Mouse (Mus musculus): ENCODE data around the gene Fam149a. TPM values are rescaled to one million over a fixed set of nuclear protein-coding genes. Genes with fewer than 3 reads are reported as not detected.

Fam149a gene
- polyA plus RNA-seq (2014; fragmentation: Illumina TruSeq; extraction: RNeasy Lipid Tissue Mini Kit (QIAGEN cat#74804); ENCODE audit: low read depth, low replicate concordance) = 0.35 TPM

GRCm38 (mm10) chr8:45381963-45382347, at the start of gene Fam149a:
Gene Fam149a, minus strand, starts transcription at chr8:45382291.

DNA sequence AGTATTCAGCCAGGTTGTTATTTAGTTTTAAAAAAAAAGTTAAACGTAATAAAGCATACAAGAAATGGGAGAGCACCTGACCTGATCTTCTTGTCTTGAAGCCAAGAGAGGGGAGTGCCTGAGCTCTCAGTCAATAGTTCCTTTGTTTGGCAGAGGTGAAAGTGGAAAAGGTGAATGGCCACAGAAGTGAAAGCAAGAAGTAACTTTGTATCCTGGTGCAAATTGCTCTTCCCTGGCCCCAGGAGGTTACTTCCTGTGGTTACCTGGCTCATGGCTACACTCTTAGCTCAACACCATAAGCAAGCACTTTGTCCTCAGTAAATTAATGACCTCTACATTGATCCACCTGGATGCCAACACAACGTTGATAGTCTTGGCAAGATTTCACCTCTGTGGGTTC, 28.8 kb upstream of the Fam149a start, which contains the start of gene Tlr3:
TSS of gene Tlr3 (minus strand) at position 199 of the 400 bp plus-strand sequence.

DNA sequence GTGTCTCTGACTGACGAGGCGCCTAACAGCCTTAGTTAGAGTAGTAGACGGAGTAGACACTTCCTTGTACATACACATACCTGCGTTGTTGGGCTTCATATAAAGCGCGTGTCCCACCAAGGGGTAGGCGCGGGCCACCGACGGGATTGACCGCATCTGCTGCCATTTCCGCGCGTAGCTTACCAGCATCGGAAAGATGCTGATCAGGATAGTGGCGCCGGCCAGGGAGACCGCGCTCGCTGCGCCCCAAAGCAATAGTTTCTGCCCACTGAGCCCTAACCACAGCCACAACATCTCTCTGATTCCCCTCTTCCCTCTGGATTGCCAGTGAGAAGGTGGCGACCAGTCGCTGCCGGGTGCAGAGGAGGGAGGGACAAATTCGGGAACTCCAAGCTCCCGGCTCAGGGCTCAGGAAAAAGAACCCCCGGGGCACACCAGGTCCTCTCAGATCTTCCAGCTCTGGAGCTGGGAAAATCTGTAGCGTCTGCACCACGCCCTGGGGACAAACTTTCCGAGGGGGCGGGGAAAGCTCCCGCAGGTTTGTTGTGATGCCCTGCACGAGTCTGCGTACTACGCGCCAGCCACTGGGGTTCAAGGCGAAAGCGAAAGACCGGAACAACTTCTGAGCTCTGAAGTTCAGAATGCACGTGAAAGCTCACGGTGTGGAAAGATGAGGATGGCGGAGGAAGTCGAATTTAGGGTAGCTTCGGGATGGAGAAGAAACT, 49.2 kb downstream of the Fam149a start, which contains the start of gene Cyp4v3:
TSS of gene Cyp4v3 (minus strand) at position 532 of the 725 bp plus-strand sequence.

DNA sequence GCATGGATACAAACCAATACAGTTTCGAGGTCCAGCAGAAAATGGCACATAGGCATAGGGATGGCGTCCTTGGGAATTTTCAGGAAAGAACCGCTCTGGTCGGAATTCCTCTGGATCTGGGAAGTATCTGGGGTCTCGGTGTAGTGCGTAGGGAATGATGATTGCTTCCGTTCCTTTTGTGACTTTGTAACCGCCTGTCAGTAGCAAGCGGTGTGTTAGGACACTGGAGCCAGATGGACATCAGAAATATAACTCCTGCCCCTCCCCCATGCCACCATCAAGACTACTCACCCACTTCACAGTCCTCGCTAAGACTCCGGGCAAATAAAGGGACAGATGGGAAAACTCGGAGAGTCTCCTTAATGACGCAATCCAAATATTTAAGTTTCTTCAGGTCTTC, 73.7 kb downstream of the Fam149a start, which contains the start of gene Gm45753:
TSS of gene Gm45753 (minus strand) at position 101 of the 400 bp plus-strand sequence.

GRCm38 (mm10) chr8:45294687-45295086, 87.4 kb downstream of the Fam149a start, which contains the start of gene Klkb1:
Gene Klkb1, minus strand, starts transcription at chr8:45294859.

Other genes with a start within 250 kb of the Fam149a start
- 2.6 TPM for gene F11, start 120.3 kb downstream of the Fam149a start, polyA plus RNA-seq (2014; fragmentation: Illumina TruSeq; extraction: RNeasy Lipid Tissue Mini Kit (QIAGEN cat#74804); ENCODE audit: low read depth, low replicate concordance)
- gene Klkb1, start 87.4 kb downstream of the Fam149a start, polyA plus RNA-seq (2014; fragmentation: Illumina TruSeq; extraction: RNeasy Lipid Tissue Mini Kit (QIAGEN cat#74804); ENCODE audit: low read depth, low replicate concordance) = 5.6 TPM
- 2.0 TPM for gene Gm45753, start 73.8 kb downstream of the Fam149a start, polyA plus RNA-seq (2014; fragmentation: Illumina TruSeq; extraction: RNeasy Lipid Tissue Mini Kit (QIAGEN cat#74804); ENCODE audit: low read depth, low replicate concordance)
- 1.8 TPM for gene Cyp4v3, start 49.1 kb downstream of the Fam149a start, polyA plus RNA-seq (2014; fragmentation: Illumina TruSeq; extraction: RNeasy Lipid Tissue Mini Kit (QIAGEN cat#74804); ENCODE audit: low read depth, low replicate concordance)
- gene Tlr3, start 28.8 kb upstream of the Fam149a start, polyA plus RNA-seq (2014; fragmentation: Illumina TruSeq; extraction: RNeasy Lipid Tissue Mini Kit (QIAGEN cat#74804); ENCODE audit: low read depth, low replicate concordance) = 4.6 TPM
- 10.5 TPM for gene Sorbs2, start 125.5 kb upstream of the Fam149a start, polyA plus RNA-seq (2014; fragmentation: Illumina TruSeq; extraction: RNeasy Lipid Tissue Mini Kit (QIAGEN cat#74804); ENCODE audit: low read depth, low replicate concordance)